Mouse (Mus musculus) CH12.LX (cell line): ENCODE measurements around the gene Snx8. TPM values are rescaled to one million over a fixed set of nuclear protein-coding genes. Genes with fewer than 3 reads are reported as not detected.

Experiments
- DNase-seq: peaks from one replicate; pipeline ENCODE4 v3.0.0-alpha.2; 2013; ENCODE audit errors: extremely low read depth
- H3K27ac ChIP-seq: 2 replicates; pipeline ENCODE4 v1.5.1; 2012; ENCODE audit warnings: low read depth, mild to moderate bottlenecking, control low read depth, moderate library complexity; ENCODE audit not compliant: insufficient read depth
- H3K27me3 ChIP-seq: replicated peaks from 2 replicates; pipeline ENCODE3; 2012; ENCODE audit warnings: inconsistent platforms
- H3K36me3 ChIP-seq, 2 experiments: replicated peaks in 1 of 2; 2 replicates each; pipeline versions ENCODE3 to v1.6.1; 2012; ENCODE audit warnings: inconsistent platforms in 1 of 2, low read length in 1 of 2, mild to moderate bottlenecking in 1 of 2, mixed read lengths in 1 of 2, moderate library complexity in 1 of 2; ENCODE audit not compliant: control insufficient read depth in 1 of 2, insufficient read depth in 1 of 2
- H3K4me1 ChIP-seq, 2 experiments: 2 replicates each; pipeline ENCODE4 v1.6.1; 2012; ENCODE audit warnings: inconsistent platforms in 1 of 2, moderate library complexity in 1 of 2; ENCODE audit not compliant: insufficient read depth in 2 of 2, control insufficient read depth in 1 of 2
- H3K4me2 ChIP-seq: 2 replicates; pipeline ENCODE4 v1.6.1; 2012; ENCODE audit warnings: low read depth, mild to moderate bottlenecking, control low read depth; ENCODE audit not compliant: poor library complexity, insufficient read depth, severe bottlenecking
- H3K4me3 ChIP-seq, 3 experiments: fragments of 150-350 bp in 1 of 3; sonication (generic) in 1 of 3; replicated peaks in 1 of 3; 2 replicates each; pipeline versions ENCODE3 to v1.5.1; 2011 to 2012; ENCODE audit warnings: low read depth in 2 of 3, low read length in 2 of 3, mild to moderate bottlenecking in 2 of 3, moderate library complexity in 2 of 3, control low read depth in 1 of 3, improper control_type of control experiment in 1 of 3, inconsistent platforms in 1 of 3, mixed read lengths in 1 of 3; ENCODE audit not compliant: poor library complexity in 1 of 3
- H3K79me2 ChIP-seq: replicated peaks from 2 replicates; pipeline ENCODE4 v1.6.1; 2012; ENCODE audit warnings: mild to moderate bottlenecking, moderate library complexity; ENCODE audit not compliant: control insufficient read depth, poor library complexity, insufficient read depth, severe bottlenecking; ENCODE audit errors: extremely low read depth
- H3K9ac ChIP-seq: 2 replicates; pipeline ENCODE4 v1.6.1; 2012; ENCODE audit warnings: low read depth, mild to moderate bottlenecking, control low read depth, moderate library complexity; ENCODE audit not compliant: insufficient read depth
- H3K9me3 ChIP-seq: replicated peaks from 2 replicates; pipeline ENCODE3; 2012; ENCODE audit warnings: low read length, inconsistent platforms, mixed read lengths
- BHLHE40 ChIP-seq: IDR thresholded peaks from 2 replicates; pipeline ENCODE4 v1.6.1; 2011; ENCODE audit warnings: mild to moderate bottlenecking, low read depth, low read length, improper control_type of control experiment
- CHD1 ChIP-seq: IDR thresholded peaks from 2 replicates; pipeline ENCODE4 v1.6.1; 2012; ENCODE audit warnings: low read depth, low read length, improper control_type of control experiment, inconsistent platforms
- CHD2 ChIP-seq: IDR thresholded peaks from 2 replicates; pipeline ENCODE4 v1.6.1; 2011; ENCODE audit warnings: low read length, improper control_type of control experiment
- CTCF ChIP-seq, 2 experiments: IDR thresholded peaks in 1 of 2; conservative IDR thresholded peaks in 1 of 2; 2 replicates each; pipeline ENCODE4 v1.5.1; 2011 to 2012; ENCODE audit warnings: low read depth in 2 of 2, low read length in 2 of 2, improper control_type of control experiment in 1 of 2, inconsistent platforms in 1 of 2, mild to moderate bottlenecking in 1 of 2, moderate library complexity in 1 of 2
- E2F4 ChIP-seq: IDR thresholded peaks from 2 replicates; pipeline ENCODE4 v1.6.1; 2011; ENCODE audit warnings: low read depth, low read length, improper control_type of control experiment; ENCODE audit not compliant: insufficient replicate concordance
- ELF1 ChIP-seq: IDR thresholded peaks from 2 replicates; pipeline ENCODE4 v1.6.1; 2014; ENCODE audit warnings: low read depth, mild to moderate bottlenecking, inconsistent platforms, low read length, improper control_type of control experiment
- EP300 ChIP-seq: IDR thresholded peaks from 2 replicates; pipeline ENCODE4 v1.6.1; 2011; ENCODE audit warnings: low read length, improper control_type of control experiment
- ETS1 ChIP-seq: conservative IDR thresholded peaks from 2 replicates; pipeline ENCODE4 v1.6.1; 2012; ENCODE audit warnings: low read depth, mild to moderate bottlenecking, inconsistent platforms, low read length, improper control_type of control experiment, moderate library complexity
- GABPA ChIP-seq: IDR thresholded peaks from 2 replicates; pipeline ENCODE4 v1.6.1; 2012; ENCODE audit warnings: low read depth, low read length, improper control_type of control experiment, inconsistent platforms; ENCODE audit not compliant: insufficient replicate concordance
- HCFC1 ChIP-seq: IDR thresholded peaks from 2 replicates; pipeline ENCODE4 v1.6.1; 2012; ENCODE audit warnings: low read depth, mild to moderate bottlenecking, inconsistent platforms, low read length, improper control_type of control experiment
- IRF4 ChIP-seq: IDR thresholded peaks from 2 replicates; pipeline ENCODE4 v1.6.1; 2014; ENCODE audit warnings: low read depth, mild to moderate bottlenecking, inconsistent platforms, low read length, improper control_type of control experiment
- JUN ChIP-seq: IDR thresholded peaks from 2 replicates; pipeline ENCODE4 v1.6.1; 2011; ENCODE audit warnings: low read depth, mild to moderate bottlenecking, low read length, improper control_type of control experiment, moderate library complexity; ENCODE audit not compliant: insufficient read depth
- JUND ChIP-seq: conservative IDR thresholded peaks from 2 replicates; pipeline ENCODE4 v1.6.1; 2011; ENCODE audit warnings: low read depth, low read length, improper control_type of control experiment
- KAT2A ChIP-seq: IDR thresholded peaks from 2 replicates; pipeline ENCODE4 v1.6.1; 2012; ENCODE audit warnings: low read length, improper control_type of control experiment, inconsistent platforms; ENCODE audit not compliant: insufficient replicate concordance
- MAFK ChIP-seq: IDR thresholded peaks from 2 replicates; pipeline ENCODE4 v1.6.1; 2011; ENCODE audit warnings: low read length, improper control_type of control experiment; ENCODE audit not compliant: insufficient replicate concordance
- MAX ChIP-seq: IDR thresholded peaks from 2 replicates; pipeline ENCODE4 v1.6.1; 2011; ENCODE audit warnings: low read length, improper control_type of control experiment
- MAZ ChIP-seq: IDR thresholded peaks from 2 replicates; pipeline ENCODE4 v1.6.1; 2012; ENCODE audit warnings: low read depth, mild to moderate bottlenecking, inconsistent platforms, low read length, improper control_type of control experiment, moderate library complexity
- MEF2A ChIP-seq: IDR thresholded peaks from 2 replicates; pipeline ENCODE4 v1.6.1; 2014; ENCODE audit warnings: low read depth, mild to moderate bottlenecking, inconsistent platforms, low read length, improper control_type of control experiment, borderline replicate concordance
- MXI1 ChIP-seq: IDR thresholded peaks from 2 replicates; pipeline ENCODE4 v1.6.1; 2011; ENCODE audit warnings: mild to moderate bottlenecking, low read depth, low read length, improper control_type of control experiment
- MYC ChIP-seq: IDR thresholded peaks from 2 replicates; pipeline ENCODE4 v1.6.1; 2011; ENCODE audit warnings: low read depth, mild to moderate bottlenecking, improper control_type of control experiment, low read length
- NELFE ChIP-seq: IDR thresholded peaks from 2 replicates; pipeline ENCODE4 v1.6.1; 2011; ENCODE audit warnings: low read depth, low read length, improper control_type of control experiment
- NRF1 ChIP-seq: IDR thresholded peaks from 2 replicates; pipeline ENCODE4 v1.6.1; 2014; ENCODE audit warnings: low read depth, mild to moderate bottlenecking, inconsistent platforms, low read length, improper control_type of control experiment, moderate library complexity
- PAX5 ChIP-seq: IDR thresholded peaks from 2 replicates; pipeline ENCODE4 v1.6.1; 2012; ENCODE audit warnings: low read length, inconsistent platforms, mixed read lengths
- POLR2A ChIP-seq: IDR thresholded peaks from 2 replicates; pipeline ENCODE4 v1.6.1; 2011; ENCODE audit warnings: low read depth, mild to moderate bottlenecking, improper control_type of control experiment, low read length
- POLR2AphosphoS2 ChIP-seq: IDR thresholded peaks from 2 replicates; pipeline ENCODE4 v1.6.1; 2011; ENCODE audit warnings: low read depth, low read length, improper control_type of control experiment
- RAD21 ChIP-seq: IDR thresholded peaks from 2 replicates; pipeline ENCODE4 v1.6.1; 2011; ENCODE audit warnings: low read depth, mild to moderate bottlenecking, low read length, improper control_type of control experiment, moderate library complexity
- RCOR1 ChIP-seq: conservative IDR thresholded peaks from 2 replicates; pipeline ENCODE4 v1.6.1; 2012; ENCODE audit warnings: low read depth, mild to moderate bottlenecking, inconsistent platforms, low read length, improper control_type of control experiment
- SIN3A ChIP-seq: IDR thresholded peaks from 2 replicates; pipeline ENCODE4 v1.6.1; 2012; ENCODE audit warnings: low read length, improper control_type of control experiment, inconsistent platforms
- SMC3 ChIP-seq: IDR thresholded peaks from 2 replicates; pipeline ENCODE4 v1.6.1; 2011; ENCODE audit warnings: low read depth, low read length, improper control_type of control experiment
- TBP ChIP-seq: conservative IDR thresholded peaks from 2 replicates; pipeline ENCODE4 v1.6.1; 2011; ENCODE audit warnings: low read depth, low read length, improper control_type of control experiment
- TCF12 ChIP-seq: IDR thresholded peaks from 2 replicates; pipeline ENCODE4 v1.6.1; 2014; ENCODE audit warnings: low read depth, mild to moderate bottlenecking, inconsistent platforms, low read length, improper control_type of control experiment
- UBTF ChIP-seq: IDR thresholded peaks from 2 replicates; pipeline ENCODE4 v1.6.1; 2012; ENCODE audit warnings: low read depth, mild to moderate bottlenecking, inconsistent platforms, low read length, improper control_type of control experiment, moderate library complexity
- USF1 ChIP-seq: IDR thresholded peaks from 2 replicates; pipeline ENCODE4 v1.6.1; 2014; ENCODE audit warnings: low read depth, mild to moderate bottlenecking, inconsistent platforms, low read length, improper control_type of control experiment
- USF2 ChIP-seq: conservative IDR thresholded peaks from 2 replicates; pipeline ENCODE4 v1.6.1; 2011; ENCODE audit warnings: low read depth, low read length, improper control_type of control experiment
- ZC3H11A ChIP-seq: IDR thresholded peaks from 2 replicates; pipeline ENCODE4 v1.6.1; 2012; ENCODE audit warnings: low read depth, mild to moderate bottlenecking, inconsistent platforms, low read length, improper control_type of control experiment
- ZKSCAN1 ChIP-seq: IDR thresholded peaks from 2 replicates; pipeline ENCODE4 v1.6.1; 2012; ENCODE audit warnings: low read depth, inconsistent platforms, low read length, improper control_type of control experiment, borderline replicate concordance
- ZMIZ1 ChIP-seq: IDR thresholded peaks from 2 replicates; pipeline ENCODE4 v1.6.1; 2012; ENCODE audit warnings: low read depth, mild to moderate bottlenecking, inconsistent platforms, low read length, improper control_type of control experiment
- ZNF384 ChIP-seq: IDR thresholded peaks from 2 replicates; pipeline ENCODE4 v1.6.1; 2012; ENCODE audit warnings: low read depth, low read length, improper control_type of control experiment, inconsistent platforms
- dilution Hi-C: fragments of 300-500 bp; cut with MboI; formaldehyde crosslinking; loops from 2 replicates; pipeline ENCODE4 v1.14.3; 2020; ENCODE audit warnings: low sequenced_read_pairs; ENCODE audit not compliant: extremely low pct_unique_long_range_greater_than_20kb, extremely low pct_ligation_motif_present
- in situ Hi-C: fragments of 300-500 bp; cut with MboI; formaldehyde crosslinking; loops from 3 replicates; pipeline ENCODE4 v1.14.3; 2019; ENCODE audit warnings: low sequenced_read_pairs, low pct_ligation_motif_present, low pct_unique_long_range_greater_than_20kb, mixed read lengths
- polyA plus RNA-seq: library from polyadenylated mRNA; unstranded; fragments of >175 nt; gene quantifications from 2 replicates; pipeline ENCODE4 v1.2.1, GENCODE M21; 2012; ENCODE audit warnings: low read depth; ENCODE audit not compliant: insufficient read length
- total RNA-seq, 2 experiments: library from RNA; depleted of rRNA; stranded (reverse); fragments of 300-350 nt in 1 of 2; fragments of >200 nt in 1 of 2; gene quantifications; 2 replicates each; pipeline ENCODE4 v1.2.3; 2012 to 2014

Gene Snx8
- total and polyA plus RNA-seq, 3 experiments = 20.8 to 42.4 (median 34.6) TPM

- Histone ChIP-seq H3K79me2 (peaks cover 6% of the 10 kb centered on the region), H3K4me2 (peak overlapping the region; percentile 25; the same call in 1 of the 2 replicates), H3K4me3 (peak overlapping the region; percentile 61 to 98 (median 78)), H3K27ac (peak overlapping the region; percentile 14; the same call in 1 of the 2 replicates)
- DNase-seq = peak; percentile 52
- TF ChIP-seq BHLHE40 (0 out of 2 replicates have a peak, but pooled peaks have one; percentile 11), NRF1 (no peak), TCF12 (no peak), USF1 (no peak), ZMIZ1 (no peak), GABPA (no peak), SIN3A (peak; percentile 84), MEF2A (no peak), USF2 (no peak), ETS1 (no peak), CTCF (conservative IDR thresholded peaks at IDR 0.05 in 1 of 2, IDR thresholded peaks at IDR 0.05 in 1 of 2; ENCODE audit: low read depth in 2 of 2, low read length in 2 of 2) (peak in 1 of 2 experiments; percentile 52; a peak in 2 of 4 replicates), JUND (no peak), MAFK (no peak; the same call in 1 of the 2 replicates), EP300 (no peak), ELF1 (no peak), RAD21 (peak; percentile 33), MYC (no peak), ZKSCAN1 (no peak), NELFE (no peak), IRF4 (no peak), MAZ (0 out of 2 replicates have a peak, but pooled peaks have one; percentile 16), MXI1 (peak; percentile 13), SMC3 (peak; percentile 15; the same call in 1 of the 2 replicates), TBP (no peak), RCOR1 (no peak), KAT2A (no peak), PAX5 (no peak), MAX (no peak), ZC3H11A (no peak), CHD1 (0 out of 2 replicates have a peak, but pooled peaks have one; percentile 73), E2F4 (no peak), JUN (no peak), CHD2 (no peak), POLR2AphosphoS2 (0 out of 2 replicates have a peak, but pooled peaks have one; percentile 6), HCFC1 (no peak), UBTF (no peak), ZNF384 (no peak), POLR2A (no peak)
- TF ChIP-seq, all 38 proteins: peak for 9
- H3K36me3 ChIP-seq = peaks cover 3 to 39% of the 10 kb centered on the region in 2 experiments
- H3K27me3 ChIP-seq = no peaks in the 10 kb centered on the region
- dilution Hi-C loops = no loop called here
- H3K9me3 ChIP-seq = no peaks in the 10 kb centered on the region
- peaks cover 4 to 30% of the 10 kb centered on the region in 2 experiments; a peak in 3 of 4 replicates for H3K4me1 ChIP-seq
- peak overlapping the region; percentile 85 for H3K9ac ChIP-seq
- in situ Hi-C loops = no loop called here
Measured at GRCm38 (mm10) chr5:140321756-140322575, 67.1 kb downstream of the Snx8 start.
